Mouse (Mus musculus) fat pad, adult 2 months (tissue): ENCODE measurements around the gene Elovl1.

ENCODE experiments used
- DNase-seq: peaks from one replicate; pipeline ENCODE4 v3.0.0-alpha.2; 2011; ENCODE audit warnings: low read depth, low spot score; ENCODE audit errors: extremely low read depth

The Elovl1 gene

DNA sequence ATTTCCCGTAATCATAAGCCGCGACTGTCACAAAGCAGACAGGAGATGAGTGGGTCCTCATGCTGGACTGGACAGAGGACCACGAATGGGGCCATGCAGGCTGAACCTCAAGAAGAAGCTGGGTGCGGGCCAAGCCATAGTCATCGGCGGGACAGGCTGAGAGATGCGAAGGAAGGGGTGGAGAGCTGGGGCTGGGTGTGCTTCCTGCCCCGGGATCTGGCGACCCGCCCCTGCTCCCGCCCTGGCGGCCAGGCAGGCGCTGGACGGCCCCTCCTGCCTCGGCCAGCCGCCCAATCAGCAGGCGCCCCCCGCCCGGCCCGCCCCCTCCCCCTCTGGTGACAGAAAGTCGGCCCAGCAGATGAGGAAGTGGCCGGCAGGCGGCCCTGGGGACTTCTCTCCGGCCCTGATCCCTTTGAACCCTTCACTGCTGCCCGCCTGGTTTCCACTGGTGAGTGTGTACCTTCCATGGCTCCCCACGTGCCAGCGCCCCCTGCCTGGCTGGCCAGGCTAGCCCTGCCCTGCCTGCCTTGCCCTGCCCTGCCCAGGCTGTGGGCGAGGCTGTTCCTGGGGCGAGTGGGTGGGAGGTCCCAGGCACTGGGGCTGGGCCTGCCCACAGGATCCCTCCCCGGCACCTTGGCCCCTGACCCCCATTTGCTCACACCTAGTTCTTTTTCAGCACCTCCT lies at the start of gene Elovl1:
Gene Elovl1 (plus strand): TSS at position 326 of the 684 bp plus-strand sequence.
- no peak for DNase-seq

DNA sequence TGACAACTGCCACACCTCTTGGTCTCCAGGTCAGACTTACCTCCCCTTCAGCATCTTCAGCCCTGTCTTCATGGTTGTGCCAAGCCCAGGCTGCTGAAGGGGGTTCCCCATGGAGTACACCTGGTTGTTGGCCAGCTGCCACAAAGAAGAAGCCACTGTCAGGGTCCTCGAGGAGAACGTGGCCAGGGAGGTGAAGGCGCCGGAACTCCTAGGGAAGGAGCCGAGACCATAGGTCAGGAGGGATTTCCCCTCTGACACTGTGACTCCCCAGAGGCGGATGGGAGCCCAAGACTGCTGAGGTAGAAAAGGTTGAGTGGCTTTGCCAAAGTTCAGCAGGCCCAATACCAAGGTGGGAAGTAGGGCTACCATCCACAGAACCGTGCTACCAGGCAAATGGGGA lies 44.6 kb upstream of the Elovl1 start:
- no peak for DNase-seq

DNA sequence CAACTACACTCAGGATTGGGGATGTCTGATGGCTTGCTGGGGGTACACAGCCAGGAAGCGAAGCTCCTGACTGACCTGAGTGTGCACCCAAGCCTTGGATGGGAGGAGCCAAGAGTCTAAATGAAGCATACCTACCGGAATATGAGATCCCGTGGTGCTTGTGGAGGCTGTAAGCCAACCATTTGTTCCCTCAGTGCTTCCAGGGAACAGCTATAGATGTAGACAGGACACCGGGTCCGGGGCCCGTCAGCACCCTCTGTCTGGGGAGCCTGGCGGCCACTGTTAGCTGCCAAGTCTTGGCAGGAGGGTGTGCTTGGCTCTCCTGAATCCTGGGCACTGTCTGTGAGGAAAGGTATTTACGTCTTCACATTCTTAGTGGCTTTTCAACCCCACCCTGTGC lies 40.6 kb upstream of the Elovl1 start:
- no peak for DNase-seq

DNA sequence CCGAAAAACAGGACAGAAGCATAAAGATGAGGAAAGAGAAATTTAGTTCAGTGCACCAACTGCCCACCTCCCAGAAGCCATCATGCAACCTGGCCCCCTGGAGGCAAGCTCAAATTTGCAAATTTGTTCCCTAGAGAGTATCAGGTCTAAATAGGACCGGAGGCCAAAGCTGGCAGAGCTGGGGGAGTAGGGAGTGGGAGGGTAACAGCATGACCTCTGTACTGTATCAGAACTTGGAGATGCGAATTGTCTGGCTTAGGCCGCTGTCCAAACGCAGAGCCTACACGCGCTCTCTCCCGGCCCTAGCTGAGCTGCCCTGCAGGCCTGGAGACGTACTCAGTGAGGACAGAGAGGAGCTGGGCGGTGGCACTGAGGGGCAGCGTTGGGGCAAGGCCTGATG lies 37.7 kb upstream of the Elovl1 start:
- DNase-seq: no peak

DNA sequence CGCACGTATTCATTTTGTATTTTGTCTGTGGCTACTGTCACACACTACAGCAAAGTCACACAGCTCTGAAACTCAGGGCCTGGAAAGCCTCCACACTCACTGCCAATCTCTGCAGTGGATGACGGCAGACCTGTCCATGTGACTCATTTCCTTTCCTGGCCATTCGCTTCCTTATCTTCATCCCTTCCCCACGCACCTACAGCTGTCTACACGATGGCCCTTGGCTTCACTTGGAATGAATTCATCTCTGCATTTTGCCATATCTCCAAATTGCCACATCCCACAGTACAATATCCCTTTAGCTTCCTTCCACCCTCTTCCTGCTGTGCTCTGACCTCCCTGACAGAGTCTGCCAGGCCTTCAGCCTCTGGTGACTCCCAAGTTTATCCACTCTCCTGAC lies 33.4 kb upstream of the Elovl1 start:
- no peak for DNase-seq

DNA sequence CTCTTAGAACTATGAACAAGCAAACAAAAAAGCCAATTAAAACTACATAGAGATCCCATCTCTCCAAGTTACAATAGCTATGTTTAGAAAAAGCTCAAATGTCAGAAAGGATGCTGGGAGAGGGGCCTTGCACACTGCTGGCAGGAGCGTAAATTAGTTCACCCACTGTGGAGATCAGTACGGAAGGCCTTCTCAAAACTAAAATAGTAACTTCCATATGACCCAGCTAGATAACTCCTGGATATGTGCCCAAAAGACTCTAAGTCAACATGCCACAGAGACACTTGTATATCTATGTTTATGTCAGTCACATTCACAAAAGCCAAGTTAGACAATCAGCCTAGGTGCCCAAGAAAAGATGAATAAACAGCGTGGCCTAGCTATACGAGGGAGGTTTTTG lies 32.6 kb upstream of the Elovl1 start:
- DNase-seq: no peak

DNA sequence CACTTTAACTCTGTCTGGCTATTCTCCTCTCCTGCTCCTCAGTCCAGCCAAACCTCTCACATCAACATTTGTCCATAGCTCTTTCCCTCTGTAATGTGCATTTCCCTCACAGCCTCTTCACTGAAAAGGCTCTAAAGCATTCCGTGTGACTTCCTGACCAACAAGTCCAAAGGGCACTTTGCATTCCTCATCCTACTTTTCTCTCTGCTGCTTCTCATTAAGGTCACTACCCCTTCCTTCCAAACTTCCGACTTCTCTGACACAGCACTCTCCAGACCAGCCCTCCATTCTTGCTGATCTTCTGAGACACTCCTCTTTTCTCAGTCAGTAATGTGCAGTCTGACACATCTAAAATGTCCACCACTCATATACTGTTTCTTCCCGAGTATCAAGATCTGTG lies 31.5 kb upstream of the Elovl1 start:
- no peak for DNase-seq

DNA sequence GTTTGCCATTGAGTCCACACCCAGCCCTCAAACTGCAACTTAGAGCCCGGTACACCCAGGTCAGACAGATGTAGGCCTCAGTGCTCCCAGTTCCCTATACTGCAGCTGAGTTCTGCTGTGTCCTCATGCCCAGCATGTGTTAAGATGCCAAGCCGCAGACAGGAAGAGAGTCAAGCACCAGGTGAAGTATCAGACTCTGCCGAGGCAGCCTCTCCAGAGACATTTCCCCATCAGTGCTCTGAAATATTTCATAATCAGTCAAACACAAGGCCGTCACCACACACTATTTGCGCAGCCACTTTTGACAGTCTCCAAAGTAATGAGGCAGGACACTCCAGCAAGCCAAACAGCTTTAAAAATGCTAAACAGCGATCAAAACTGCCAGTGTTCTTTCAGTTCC lies 29.5 kb upstream of the Elovl1 start:
- DNase-seq: no peak

DNA sequence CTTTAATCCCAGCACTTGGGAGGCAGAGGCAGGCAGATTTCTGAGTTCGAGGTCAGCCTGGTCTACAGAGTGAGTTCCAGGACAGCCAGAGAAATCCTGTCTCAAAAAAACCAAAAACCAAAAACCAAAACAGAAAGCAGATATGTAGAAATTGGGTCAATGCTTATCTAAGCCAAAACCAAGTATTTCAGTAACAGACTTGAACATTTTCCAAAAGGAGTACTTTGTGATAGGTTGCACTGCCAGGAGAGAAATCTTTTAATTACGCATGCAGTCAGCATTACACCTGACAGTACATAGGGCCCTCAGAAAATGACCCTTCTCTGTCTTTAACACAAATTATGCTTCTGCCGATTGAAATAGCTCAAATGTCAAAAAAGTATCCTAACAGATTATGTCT lies 26.5 kb upstream of the Elovl1 start:
- DNase-seq: no peak

DNA sequence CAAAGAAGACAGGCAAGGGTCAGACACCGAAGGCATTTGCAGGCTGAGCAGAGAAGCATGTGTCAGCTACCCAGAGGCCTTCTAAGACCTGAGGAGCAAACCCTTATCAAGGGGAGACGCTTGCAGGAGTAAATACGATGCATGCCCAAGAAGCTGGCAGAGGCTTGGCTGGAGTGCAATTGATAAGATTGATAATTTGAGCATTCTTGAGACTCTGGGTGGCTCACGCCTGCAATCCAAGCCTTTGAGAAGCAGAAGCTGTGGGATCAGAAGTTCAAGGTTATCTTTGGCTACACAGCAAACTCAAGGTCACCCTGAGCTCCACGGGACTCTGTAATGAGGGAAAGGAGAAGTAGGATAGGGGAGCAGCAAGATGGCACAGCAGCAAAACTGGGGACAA lies 26.0 kb upstream of the Elovl1 start:
- DNase-seq: no peak

DNA sequence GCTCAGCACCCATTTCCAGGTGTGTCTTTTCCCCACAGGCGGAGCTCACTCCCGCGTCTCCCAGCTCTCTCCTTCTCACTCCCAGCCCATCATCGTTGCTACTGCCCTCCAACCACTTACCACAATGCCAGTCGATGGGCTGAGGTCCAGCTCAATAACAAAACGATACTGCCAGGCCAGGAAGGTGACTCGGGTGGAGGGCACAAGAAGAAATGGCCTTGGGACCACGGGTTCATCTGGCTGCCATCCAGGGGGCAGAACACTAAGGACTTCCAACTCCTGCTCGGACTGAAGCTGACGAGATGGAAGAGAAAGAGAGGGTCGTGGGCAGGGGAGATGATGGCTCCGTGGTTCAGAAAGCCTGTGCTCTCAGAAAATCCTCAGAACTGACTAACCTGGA lies 25.2 kb upstream of the Elovl1 start:
- DNase-seq: no peak

DNA sequence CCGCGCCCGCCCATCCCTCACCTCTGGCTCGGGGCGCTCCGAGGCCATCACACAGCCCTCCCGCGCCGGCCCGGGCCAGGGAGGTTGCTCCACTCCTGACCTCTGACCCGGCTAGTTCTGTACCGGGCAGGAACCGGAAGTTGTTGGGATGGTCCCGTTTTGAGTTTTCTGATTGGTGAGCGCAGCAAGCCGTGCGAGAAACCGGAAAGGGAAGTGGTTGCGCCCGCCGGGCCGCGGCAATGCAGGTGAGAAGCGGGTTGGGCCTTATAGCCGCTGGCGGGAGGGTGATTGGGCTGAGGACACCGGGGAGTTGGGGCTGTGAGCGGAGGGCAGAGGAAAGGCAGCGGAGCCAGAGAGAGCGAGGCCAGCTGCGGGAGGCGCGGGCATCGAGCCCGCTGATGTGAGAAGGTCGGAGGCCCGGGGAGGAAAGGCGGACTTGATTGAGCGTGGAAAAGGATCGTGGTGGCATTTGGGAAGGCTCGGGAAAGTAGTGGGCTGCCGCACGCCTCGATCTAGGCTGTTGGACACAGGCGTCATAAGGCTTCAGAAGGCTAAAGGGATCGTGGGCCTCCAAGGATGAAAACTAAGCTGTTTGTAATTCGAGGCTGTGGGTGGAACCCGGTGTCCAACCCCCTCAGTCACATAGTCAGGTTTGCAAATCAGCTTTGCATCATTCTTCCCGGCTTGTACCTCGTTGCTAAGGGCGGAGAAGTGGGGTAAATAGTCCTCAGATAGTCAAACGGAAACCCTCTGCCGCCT lies 18.6 kb upstream of the Elovl1 start, which contains the start of the genes Szt2 and Med8:
Gene Szt2 (minus strand): TSS at position 132 of the 759 bp plus-strand sequence.
Gene Med8 (plus strand): TSS at position 196 of the 759 bp plus-strand sequence.
- DNase-seq: no peak

DNA sequence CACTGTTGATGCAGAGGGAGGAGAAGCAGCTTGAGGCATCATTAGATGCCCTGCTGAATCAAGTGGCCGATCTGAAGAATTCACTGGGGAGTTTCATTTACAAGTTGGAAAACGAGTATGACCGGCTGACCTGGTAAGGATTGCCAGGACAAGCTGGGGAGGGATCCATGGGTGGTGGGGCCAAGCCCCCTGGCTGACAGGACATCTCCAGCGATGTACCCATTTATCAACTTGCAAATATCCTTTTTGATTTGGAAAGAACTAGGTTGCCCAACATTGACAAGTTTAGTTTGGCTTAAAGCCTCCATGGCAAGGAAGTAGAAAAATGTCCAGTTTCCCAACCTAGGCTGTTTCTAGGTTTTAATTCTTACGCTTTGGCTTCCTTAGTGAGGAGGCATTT lies 17.0 kb upstream of the Elovl1 start:
- DNase-seq: peak; percentile 88

DNA sequence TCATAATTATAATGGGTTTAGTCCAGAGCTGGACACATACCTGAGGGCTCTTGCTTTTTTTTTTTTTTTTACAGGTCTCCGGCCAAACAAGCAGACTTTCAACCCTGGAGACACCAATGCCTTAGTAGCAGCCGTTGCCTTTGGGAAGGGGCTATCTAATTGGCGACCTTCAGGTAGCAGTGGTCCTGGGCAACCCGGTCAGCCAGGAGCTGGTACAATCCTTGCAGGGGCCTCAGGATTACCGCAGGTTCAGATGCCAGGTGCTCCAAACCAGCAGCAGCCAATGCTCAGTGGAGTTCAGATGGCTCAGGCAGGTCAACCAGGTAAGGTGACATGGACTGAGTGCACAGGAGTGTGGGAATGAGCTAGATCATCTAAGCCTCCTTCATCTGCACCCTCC lies 14.3 kb upstream of the Elovl1 start:
- no peak for DNase-seq

DNA sequence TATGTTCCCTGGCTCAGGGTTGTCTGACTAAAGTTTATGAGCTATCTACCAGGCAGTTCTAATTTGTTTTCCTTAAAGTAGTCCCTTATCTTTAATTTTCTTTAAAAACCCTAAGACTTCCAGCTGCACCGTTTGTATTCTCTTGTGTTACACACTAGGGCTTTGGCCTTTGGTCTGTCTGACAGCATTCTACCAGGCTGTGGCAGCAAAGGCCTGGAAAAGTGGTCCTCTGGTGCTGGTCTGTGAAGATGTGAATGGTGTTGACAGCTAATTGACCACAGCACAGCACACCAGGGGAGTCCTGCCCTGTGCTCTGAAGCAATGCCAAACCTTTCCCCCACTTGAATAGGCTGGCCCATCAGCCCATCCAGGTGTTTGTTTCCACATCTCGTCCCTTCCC lies 12.1 kb upstream of the Elovl1 start:
- DNase-seq: no peak

DNA sequence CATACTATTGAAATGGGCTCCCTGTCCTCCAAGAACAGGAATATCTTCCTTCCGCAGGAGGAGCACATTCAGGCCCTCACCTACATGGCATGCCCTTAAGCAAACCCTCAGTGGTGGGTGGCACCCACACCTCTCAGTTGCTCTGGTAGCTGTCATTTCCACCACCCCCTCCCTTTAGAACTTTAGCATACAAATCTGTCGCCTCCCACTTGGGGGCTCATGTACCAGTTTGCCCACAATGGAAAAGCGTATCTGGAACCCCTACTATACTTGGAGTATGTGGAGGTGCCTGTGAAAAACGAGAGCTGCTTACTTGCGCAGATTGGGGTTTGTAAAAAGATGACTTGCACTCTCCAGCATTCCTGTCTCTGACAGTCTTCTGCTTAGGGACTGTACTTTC lies 11.6 kb upstream of the Elovl1 start:
- no peak for DNase-seq

DNA sequence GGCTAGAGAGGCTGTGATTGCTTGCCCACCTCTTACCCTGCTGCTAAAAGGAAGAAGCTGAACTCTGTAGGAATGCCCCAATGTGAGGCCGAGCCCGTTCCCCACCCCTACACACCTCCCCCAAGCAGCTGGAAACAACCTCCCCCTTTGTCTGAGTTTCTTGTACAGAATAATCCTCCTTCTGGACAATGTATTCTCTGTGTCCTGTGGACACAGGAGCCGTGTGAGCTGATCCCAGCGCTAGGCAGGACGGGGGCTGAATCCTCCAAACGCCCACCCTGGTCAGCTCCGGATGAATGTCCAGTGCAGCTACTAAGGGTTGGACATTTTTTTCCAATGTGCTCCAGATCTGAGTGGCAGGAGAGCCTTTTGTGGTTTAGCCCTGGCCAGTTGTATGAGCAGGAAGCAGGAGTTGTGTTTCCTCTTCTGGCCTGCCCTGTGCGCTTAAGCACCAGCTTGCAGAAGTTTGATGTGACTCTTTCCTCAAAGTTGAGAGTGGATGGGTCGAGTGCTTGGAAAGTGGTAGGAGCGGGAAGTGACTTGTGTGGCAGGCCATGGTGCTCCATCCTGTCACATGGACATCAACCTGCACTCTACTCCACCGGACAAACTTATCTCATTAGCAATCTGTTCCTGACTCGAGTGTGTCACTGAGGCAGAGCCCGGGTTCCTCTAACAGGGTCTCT lies 10.6 kb upstream of the Elovl1 start:
- DNase-seq: no peak

DNA sequence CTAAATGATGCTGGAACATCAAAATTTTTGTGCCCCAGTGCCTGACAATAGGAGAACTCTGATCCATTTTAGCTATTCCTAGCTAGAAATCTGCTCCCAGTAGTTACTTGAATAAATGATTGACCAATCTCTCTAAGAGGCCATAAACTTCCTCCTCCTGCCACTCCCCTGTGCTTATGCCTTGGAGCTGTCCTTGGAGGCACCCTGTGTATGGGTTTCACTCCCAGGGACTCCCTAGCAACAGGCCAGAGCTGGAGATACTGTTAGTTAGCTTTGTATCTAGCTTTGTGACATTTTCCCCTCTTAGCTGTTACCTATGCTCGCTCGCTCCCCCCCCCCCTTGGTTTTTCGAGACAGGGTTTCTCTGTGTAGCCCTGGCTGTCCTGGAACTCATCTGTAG lies 6.5 kb upstream of the Elovl1 start:
- DNase-seq: no peak

DNA sequence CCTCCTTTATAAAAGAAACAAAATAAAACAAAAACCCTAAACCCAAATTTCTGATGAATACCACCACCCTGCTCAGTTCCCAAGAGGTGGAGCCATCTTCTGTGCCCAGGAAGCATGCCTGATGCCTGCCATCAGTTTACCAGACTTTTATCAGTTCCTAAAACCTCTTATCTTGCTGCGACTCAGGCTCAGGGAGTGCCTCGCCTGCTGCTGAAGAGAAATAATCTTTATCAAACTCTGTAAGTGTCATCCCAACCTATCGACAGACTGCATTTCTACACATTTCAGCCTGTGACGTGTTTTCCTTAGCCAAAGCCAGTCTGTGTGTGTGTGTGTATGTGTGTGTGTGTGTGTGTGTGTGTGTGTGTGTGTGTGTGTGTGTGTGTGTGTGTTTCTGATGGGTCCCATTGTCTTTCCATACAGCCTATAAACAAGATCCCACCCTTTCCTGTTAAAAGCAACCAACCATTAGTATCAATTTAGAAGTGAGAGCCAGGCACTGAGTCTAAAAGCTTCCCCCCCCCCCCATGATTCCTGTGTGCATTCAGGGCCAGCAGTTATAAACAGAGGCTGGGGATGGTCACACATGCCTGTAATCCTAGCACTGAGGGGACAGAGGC lies 3.2 kb upstream of the Elovl1 start:
- no peak for DNase-seq

DNA sequence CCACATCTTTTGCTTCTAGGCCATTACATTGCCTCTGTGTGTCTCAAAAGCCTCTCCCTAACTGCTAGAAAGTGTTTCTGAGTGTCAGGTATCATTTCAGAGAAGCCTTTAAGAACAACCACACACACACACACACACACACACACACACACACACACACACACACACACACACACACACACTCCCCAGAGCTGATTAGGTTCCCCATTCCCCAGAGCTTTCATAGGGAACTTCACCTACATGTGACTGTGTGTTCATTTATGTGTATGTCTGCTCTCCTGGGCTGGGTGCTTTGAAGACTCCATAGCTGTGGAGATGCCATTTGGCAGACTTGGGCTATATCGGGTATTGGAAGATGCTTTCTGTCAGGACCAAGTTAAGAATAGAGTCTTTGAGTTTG lies 2.5 kb upstream of the Elovl1 start:
- DNase-seq: no peak

DNA sequence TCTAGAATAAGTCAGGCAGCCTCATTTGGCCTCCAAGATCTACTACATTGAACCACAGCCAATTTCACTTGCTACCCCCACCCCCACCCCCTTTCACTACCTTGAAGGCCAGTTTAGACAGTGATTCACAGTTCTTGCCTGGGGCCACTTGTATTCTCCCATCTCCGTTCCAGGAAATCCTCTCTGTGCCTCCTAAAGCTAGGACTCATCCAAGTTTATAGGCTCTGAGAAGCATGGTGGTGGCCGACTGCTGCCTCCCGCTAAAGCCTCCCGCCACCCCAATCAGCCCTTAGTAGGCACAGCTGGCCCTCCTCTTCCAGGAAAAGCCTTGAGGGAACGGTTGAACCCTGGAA lies 502 bp upstream of the Elovl1 start:
- no peak for DNase-seq
